Mouse (Mus musculus): ENCODE measurements around the gene Gm21976.

The Gm21976 gene

DNA sequence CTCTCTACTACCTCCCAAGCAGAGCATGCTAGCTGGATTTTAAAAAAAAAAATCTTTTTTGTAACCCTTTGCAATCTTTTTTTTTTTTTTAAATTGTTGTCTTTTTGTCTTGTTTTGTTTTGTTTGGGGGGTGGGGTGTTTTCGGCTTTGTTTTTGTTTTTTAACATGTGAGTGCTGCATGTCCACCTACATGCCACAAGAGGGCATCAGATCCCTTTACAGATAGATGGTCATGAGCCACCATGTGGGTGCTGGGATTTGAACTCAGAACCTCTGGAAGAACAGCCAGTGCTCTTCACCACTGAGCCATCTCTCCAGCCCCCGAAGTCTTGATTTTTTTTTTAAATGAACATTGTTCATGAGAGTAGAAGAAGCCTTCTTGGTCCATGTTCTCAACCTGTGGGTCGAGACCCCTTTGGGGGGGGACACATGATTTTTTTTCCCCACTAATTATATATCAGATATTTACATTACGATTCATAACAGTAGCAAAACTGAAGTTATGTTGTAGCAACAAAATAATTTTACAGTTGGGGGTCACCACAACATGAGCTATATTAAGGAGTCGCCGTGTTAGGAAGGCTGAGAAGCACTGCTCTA is 18.3 kb downstream of the Gm21976 start:
- DNase-seq (ENCODE audit: low read depth, low spot score) = peak; percentile 55

DNA sequence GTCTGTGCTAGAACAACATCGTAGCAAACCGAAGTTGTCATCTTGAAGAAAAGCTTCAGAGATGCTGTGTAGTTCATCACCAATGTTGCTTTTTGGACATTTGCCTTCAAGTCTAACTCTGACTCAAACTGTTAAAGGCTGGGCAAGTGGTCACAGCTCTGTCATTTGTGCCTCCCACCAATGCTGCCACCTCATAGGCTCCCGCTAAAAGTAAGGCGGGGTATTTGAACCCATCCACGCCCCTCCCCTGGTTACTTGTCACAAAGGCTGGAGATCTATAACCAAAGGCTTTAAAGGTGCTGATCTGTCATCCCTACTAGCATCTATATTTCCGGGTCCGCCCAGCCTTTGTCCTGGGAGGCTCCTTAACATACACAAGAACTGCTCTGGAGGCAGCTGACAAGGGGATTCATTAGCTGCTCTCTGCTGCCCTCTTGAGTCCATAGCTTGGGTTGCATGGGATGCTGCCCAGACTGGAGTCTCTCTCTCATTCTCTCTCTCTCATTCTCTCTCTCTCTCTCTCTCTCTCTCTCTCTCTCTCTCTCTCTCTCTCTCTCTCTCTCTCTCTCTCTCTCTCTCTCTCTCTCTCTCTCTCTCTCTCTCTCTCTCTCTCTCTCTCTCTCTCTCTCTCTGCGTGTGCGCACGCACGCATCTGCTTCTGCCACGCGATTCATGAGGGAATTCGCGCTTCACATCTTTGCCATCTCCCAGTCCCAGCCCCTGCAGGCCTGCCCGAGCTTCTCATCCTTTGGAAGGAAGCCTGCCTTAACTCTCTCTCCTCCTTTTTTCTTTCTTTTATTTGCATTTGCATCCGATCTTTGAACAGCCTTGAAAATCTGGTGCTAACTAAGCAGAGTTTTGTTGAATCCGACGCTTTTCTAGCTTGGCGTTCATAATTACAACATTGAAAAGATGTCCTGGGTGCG is 19.4 kb downstream of the Gm21976 start:
- peak; percentile 97 for DNase-seq (ENCODE audit: low read depth, low spot score)

DNA sequence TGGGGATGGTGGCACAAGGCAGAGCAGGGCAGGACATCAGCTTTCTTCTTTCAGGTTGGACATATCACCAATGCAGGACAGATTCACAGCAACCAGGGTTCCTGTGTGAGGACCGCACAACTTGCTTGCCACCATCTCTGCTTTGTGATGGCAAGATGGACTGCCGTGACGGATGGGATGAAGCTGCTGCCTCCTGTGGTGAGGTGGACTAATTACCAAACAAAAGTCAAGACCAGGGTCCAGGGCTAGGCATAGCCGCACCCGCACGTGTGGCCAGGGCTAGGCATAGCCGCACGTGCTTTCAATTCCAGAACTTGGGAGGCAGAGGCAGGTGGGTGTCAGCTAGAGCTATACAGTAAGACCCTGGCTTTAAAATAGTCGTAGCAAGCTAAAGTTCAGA is 25.6 kb downstream of the Gm21976 start:
- peak; percentile 63 for DNase-seq (ENCODE audit: low read depth, low spot score)

DNA sequence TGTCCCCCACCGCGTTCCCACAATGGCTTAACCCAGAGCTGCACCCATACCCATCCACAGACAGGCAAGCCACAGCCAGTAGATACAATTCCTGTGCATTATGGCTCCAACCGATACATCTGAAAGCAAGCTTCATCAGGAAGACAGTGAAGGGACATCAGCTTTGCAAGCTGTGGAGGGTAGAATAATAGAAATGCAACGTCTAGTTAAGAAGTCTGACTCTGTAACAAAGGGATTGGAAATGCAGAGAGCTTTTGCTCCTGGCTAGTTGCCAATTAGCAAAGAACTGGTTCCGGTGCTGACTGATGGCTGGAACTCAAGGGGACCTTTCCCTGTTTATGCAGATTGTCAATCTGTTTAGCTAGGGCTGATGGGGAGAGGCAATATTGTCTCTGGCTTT is 26.7 kb downstream of the Gm21976 start:
- peak; percentile 88 for DNase-seq (ENCODE audit: low read depth, low spot score)

DNA sequence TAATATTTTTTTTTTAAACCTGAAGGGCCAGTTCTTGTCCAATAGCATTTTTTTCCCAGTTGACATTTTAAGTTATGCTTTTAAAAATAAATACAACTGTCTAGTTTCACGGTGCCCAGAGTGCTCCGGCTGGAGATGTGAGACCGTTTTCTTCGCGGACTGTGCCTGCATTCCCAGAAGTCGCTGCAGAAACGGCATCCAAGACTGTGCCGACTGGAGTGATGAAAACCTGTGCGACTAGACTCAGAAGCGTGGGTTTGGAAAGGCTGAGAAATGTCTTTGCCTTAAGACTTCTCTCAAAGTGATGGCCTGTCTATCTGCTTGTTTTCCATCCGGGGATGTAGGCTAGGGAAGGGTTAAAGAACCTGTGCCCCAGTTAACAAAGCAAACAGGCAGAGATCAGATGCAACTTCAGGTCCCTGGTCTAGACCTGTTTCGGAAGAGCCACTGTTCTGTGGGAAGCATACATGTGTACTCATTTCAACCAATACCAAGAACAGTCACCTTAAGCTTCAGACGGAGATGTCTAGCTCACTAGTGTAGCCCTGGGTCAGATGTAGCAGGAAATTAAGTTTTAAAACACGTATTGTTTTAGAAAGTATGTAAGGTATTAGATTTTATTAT is 27.3 kb downstream of the Gm21976 start:
- DNase-seq (ENCODE audit: low read depth, low spot score) = peak; percentile 37

DNA sequence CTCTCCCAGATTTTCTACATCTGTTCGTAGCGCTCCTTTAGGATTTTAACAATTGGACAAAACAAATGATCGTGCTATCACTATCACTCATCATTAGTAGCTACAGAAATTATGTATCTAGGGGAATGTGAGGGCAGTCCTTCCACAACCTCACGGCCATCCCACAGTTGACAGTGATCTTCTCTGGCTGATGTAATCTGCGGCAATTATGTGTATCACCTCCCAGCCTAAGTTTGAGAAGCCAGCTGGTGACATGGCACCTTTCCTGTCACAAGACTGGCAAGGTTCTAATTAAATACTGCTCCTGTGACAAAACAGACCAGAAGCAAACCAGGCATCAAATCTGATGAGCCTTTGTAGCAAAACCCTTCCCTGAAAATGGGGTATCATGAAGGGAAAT is 28.3 kb downstream of the Gm21976 start:
- no peak for DNase-seq (ENCODE audit: low read depth, low spot score)

DNA sequence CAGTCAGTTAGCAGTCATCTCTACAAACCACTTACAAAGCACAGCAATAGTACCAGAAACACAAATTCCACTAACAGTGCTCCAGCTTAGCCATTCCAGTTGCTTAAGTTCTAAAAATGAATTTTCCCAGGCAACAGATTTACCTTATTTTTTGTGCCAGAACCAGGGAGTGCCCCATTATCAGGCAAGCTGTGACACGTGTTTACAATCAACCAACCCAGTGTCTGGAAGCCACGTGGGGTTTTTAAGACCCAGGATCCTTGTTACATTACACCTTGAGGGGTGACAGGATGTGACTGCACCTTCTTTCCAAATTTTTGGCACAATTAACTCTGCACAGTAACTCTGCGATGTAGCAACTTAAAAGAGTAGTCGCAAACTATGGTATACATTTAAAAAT is 29.0 kb downstream of the Gm21976 start:
- peak; percentile 38 for DNase-seq (ENCODE audit: low read depth, low spot score)

DNA sequence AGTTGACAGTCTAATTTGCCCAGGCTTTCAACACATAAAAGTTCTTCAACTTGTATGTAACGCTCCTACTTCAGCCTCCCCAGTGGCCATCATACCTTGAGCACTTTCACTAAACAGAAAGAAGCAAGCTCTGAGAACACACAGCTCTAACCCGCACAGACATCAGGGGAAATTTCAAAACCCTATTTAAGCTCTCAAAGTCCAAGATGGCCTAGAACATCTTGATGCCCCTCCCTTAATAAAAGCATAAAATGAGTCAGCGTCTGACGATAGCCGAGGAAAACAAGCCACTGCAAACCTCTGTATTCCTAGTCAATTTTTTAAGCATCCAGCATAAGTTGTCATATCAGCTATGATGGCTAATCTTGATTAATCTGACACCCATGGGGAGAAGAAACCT is 31.9 kb downstream of the Gm21976 start:
- no peak for DNase-seq (ENCODE audit: low read depth, low spot score)

DNA sequence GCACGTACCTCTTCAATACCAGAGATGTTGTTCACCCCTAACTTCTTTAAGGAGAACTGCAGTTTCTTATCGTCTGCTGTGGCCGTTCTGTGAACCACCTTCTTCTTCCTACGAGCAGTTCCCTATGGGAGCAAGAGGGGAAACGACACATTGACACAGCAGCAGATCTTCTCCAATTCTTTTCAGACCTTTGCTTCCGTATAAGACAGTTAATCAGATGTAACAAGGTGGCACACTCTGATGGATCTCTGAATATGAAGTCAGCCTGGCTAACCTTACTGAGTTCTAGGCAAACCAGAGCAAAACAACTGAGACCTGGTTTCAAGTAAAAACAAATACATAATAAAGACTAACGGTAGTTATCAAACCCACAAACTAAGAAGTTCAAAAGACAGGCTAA is 33.9 kb downstream of the Gm21976 start:
- no peak for DNase-seq (ENCODE audit: low read depth, low spot score)

DNA sequence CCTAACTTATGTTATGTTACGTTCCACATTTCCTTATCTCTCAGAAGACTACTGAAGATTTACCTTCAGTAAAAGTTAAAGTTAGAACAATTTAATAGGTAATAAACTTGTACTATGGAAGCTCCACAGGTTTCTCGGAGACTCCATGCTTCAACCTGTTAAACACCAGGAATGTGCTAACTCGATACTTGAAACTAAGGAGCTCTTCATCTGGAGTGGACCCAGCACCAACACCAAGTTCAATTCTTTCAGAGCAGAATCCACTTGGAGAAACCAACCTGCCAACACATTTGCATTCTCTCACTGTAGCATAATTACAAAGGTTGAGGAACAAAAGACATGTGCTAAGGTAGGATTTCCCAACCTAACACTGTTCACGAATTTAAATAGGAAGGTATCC is 35.4 kb downstream of the Gm21976 start:
- no peak for DNase-seq (ENCODE audit: low read depth, low spot score)

DNA sequence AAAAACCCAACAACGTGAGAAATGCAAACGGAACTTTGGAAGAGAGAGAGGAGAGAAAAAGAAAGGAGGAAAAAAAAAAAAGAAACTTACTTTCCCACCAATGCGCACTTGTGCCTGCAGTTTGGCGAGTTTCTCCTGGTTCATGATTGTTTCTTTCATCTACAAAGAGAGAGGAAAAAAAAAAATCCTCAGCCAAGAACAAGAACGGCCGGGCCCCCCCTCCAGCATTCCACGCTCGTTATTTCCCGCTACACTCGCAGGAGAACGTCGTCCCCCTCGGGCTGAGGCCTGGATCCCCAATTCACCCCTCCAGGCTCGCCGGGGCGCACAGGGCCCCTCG is 36.4 kb downstream of the Gm21976 start:
- DNase-seq (ENCODE audit: low read depth, low spot score) = peak; percentile 63

DNA sequence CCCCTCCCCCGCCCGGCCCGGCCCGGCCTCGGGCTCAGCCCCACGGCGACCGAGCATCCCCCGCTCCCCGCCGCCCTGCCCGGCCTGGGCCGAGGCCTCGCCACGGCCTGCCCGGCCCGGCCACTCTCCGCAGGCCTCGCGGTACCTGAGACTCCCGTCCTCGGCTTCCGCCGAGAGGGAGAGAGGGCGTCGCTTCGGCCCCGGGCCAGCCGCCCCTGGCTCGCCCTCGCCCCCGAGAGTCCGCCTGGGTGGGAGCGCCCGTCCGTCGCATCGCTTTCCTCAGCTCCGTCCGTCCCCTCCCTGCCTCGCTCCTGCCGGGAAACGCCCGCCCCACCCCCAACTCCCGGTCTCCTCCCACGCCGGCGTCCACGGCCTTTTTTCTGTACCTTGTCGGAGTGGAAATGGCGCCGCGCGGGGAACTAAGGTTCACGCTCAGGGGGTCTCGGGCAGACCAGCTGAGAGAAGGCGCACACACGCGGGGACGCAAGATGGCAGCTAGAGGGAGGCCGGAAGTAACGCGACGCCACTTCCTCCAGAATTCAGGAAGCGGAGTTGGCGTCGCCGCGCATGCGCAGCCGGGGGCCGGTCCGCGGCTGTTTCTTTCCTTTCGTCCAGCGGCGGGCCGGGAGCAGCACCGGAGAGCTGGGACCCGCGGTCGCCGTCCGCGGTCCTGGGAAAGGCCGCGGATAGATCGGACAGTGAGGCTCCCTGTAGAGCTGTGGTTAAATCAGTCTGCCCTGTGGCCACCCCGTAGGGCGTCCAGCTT is 37.0 kb downstream of the Gm21976 start, which contains the start of gene Btf3:
TSS of gene Btf3 (minus strand) at position 527 of the 766 bp plus-strand sequence.
- DNase-seq (ENCODE audit: low read depth, low spot score) = peak; percentile 96

DNA sequence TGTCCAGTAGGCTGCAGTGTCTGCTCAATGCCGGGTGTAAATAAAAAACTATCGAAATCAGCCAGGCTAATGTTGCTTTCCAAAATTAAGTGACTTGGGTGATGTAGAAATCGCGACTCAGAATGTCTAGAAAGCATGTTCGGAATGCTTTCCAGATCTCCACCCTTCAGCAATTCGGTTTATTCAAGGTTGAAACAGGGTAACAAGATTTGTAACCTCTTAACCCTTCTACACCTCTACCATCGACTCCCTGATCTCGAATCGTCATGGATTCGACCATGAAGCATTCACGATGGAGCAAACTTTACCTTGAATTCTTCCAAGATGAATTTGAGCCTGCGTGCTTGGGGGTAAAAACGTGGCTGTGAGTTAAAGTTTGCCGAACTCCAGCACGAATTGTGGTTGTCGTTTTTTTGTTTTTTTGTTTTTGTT is 37.6 kb downstream of the Gm21976 start:
- no peak for DNase-seq (ENCODE audit: low read depth, low spot score)

DNA sequence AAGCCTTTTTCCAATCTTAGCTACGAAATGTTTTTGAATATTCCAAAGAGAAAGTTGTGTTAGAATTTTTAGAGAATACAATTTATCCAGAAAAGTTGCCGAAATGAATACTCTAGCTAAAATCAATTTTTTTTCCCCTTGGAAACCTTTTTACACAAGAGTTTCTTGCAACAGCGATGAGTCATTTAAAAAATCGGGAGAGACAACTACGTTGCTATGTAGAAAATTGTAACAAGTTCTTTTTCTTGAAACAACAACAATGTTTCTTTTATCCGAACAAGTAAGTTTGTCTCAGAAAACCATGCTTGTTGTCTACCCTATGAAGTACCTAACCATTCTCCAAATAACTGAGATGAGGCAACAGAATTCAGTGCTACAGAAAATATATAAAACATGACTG is 38.2 kb downstream of the Gm21976 start:
- no peak for DNase-seq (ENCODE audit: low read depth, low spot score)

DNA sequence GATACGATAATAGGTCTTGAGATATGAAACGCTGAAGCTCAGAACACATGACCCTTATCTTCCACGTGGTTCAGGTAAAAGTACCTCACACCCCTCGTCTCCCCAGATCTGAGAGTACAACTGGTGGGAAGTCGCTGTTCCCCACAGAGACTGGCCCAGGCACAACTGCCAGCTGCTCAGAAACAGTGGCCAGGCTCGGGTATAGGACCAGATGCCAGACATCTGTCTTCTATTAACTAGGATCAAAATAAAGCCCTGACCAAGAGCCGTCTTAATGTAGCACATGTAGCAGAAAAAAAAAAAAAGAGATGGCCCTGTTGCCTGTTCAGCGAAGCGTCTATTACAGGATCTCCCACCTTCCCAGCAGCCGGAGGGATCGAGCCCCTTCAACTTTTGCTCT is 45.3 kb downstream of the Gm21976 start:
- no peak for DNase-seq (ENCODE audit: low read depth, low spot score)

DNA sequence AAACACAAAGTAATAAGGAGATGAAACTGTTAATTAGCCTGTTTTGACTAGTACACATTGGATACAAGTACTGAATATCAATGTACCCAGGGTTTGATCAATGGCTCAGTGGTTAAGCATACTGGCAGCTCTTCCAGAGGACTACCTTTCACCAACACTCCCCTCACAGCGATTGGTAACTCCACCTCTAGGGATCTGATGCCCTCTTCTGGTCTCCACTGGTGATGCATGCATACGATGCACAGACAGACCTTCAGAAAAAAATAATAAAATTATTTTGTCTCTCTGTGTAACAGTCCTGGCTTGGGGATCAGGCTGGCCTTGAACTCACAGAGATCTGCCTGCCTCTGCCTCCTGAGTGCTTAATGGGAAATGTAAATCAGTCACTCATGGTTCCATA is 52.4 kb downstream of the Gm21976 start:
- DNase-seq (ENCODE audit: low read depth, low spot score) = peak; percentile 31

DNA sequence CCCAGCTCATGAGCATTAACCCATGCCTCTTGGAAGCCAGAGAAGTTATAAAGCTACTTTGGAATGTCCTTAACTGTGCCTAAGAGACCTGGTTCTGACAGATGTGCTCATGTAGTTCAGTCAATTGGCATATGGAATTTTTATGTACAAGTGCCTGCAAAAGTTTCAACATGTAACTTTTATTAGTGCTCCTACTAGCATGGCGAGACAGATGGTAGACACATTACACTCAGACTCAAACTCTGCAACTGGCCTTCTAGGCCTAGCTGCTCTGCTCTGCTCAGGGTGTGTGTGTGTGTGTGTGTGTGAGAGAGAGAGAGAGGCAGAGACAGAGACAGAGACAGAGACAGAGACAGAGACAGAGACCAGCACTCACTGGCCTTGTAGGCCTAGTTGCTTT is 56.5 kb downstream of the Gm21976 start:
- no peak for DNase-seq (ENCODE audit: low read depth, low spot score)

DNA sequence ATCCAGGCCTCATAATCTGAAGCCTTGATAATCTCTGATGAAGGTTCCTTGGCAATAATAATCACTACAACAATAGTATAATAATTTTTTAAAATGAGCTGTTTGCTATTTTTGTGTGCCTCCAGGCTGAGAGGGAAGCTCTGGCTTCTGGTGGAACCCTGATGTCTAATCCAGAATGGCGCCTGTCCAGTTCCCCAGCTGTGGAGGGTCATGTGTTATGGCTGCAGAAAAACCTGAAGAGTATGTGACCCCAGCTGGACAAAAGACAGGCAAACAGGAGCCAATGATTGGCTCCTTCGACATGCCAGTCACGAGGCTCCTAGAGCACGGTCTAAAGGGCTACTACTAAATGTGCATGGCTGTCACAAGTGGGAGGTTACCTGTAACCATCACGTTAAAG is 60.8 kb downstream of the Gm21976 start:
- no peak for DNase-seq (ENCODE audit: low read depth, low spot score)

DNA sequence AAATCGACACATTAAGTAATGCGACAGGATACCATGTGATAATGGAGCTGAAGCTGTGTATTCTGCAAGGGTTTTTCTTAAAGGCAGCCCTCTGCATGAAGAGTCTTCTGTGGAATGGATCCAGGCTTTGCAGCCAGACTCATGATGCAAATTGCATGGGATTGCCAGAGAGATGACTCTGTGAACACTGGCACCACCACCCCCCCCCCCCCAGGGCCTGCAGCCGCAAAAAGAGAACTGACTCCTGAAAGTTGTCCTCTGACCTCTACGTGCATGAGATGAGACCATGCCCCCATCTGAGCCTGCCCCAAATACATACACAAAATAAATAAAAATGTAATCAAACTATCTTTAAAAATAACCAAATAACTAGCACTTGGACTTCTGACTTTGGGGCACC is 69.8 kb downstream of the Gm21976 start:
- DNase-seq (ENCODE audit: low read depth, low spot score) = no peak

DNA sequence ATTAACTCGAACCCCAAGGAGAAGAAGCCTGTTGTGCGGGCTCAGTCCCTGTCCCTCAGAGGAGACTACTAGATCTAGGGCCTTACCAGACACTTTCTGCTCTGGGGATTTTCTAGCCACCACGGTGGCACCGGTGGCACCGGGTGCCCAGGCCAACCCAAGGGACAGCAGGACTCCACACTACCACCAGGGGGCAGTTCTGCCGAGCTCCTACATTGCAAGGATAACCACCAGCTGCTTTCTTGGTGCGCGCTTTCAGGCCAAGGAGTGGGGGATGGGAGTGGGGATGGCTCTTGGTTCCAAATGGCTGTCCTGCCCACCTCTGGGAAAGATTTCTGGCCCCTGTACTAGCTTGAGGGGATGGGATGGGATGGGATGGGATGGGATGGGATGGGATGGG is 71.8 kb downstream of the Gm21976 start:
- peak; percentile 72 for DNase-seq (ENCODE audit: low read depth, low spot score)

DNA sequence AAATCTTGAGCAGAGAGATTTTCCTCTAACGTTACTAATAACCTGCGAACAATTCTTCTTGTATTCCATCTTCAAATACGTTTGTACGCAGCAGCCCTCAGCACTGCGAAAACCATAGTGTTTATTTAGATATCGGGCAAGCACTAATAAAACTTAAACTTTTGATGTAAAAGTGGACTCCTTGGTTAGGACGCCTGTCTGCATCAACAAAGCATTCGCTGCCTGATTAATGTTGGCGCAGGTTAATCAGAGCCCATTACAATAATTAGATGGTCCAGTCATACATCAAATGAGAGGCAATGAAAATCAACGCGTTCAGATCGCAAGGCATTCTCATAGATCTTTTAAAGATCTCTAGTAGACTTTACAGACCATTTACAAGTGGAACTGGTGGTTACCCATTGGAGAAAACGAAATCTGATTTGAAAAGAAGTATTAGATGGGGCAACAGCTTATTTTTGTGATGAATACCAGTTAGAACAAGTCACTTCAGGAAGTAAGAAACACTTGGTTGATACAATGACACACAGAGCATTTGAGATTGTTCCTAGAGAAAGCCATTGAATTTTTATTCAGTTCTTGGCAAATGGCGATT is 72.8 kb downstream of the Gm21976 start:
- DNase-seq (ENCODE audit: low read depth, low spot score) = no peak

DNA sequence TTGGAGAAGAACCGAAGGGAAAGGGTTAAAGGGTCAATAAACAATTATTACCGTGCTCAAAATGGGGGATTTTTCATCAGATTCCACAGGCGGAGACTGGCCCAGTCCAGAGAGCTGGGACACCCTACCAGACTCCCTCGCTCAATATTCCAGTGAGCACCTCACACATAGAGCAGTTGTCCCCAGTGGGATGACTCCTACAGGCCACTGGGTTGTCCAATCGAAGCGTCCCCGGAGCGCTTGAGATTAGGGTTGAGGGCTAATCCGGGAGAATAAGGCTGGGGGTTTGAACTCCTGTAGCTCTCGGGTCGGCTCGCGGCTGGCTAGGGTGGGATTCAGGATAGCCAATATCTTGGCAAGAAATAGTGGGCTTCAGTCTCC is 74.0 kb downstream of the Gm21976 start:
- no peak for DNase-seq (ENCODE audit: low read depth, low spot score)

Data from ZHBTc4 (cell line).